Comparison of ENCODE assay signal across 8 mouse cellular contexts in genomic region chr5:125177481-125178134, GRCm38 (mm10). TPM values are rescaled to one million over a fixed set of nuclear protein-coding genes. Genes with fewer than 3 reads are reported as not detected.
A peak's percentile ranks its signal among the peaks of the same experiment; 100 is the strongest.
DNase-seq lines count a peak whose midpoint lies in the region; ATAC-seq lines count a peak whose summit lies in the region.

No protein-coding gene starts in this region.

- peak; percentile 24 for ATAC-seq in frontal cortex, adult (ENCODE audit: low TSS enrichment)
- ATAC-seq in hematopoietic stem cell, adult 5-6 weeks (replicated peaks in 1 of 2; ENCODE audit: insufficient read depth in 1 of 2, low FRiP score in 2 of 2, low TSS enrichment in 1 of 2, low read depth in 1 of 2, poor library complexity in 2 of 2, severe bottlenecking in 2 of 2), result peak; percentile 36 to 46
- peak; percentile 42 for ATAC-seq in lung, embryonic 16.5 days (ENCODE audit: low read depth)

- WGBS in lung, embryonic 16.5 days, result 0% methylated on average over 44 of the region's 44 CpGs

- H3K4me2 ChIP-seq in lung, embryonic 16.5 days (ENCODE audit: low read depth, low read length), result peak overlapping the region; percentile 96

- H3K9ac ChIP-seq in lung, embryonic 16.5 days (ENCODE audit: low read length), result peak overlapping the region; percentile 80

- no peaks in the 10 kb centered on the region for H3K9me3 ChIP-seq in lung, embryonic 16.5 days (ENCODE audit: control insufficient read depth, low read length)

- peak overlapping the region; percentile 44 for H3K27ac ChIP-seq in brown adipose tissue, adult 24 weeks (replicated peaks; ENCODE audit: low read depth, low read length)
- H3K27ac ChIP-seq in lung, embryonic 16.5 days (ENCODE audit: low read length), result peak overlapping the region; percentile 98

- H3K27me3 ChIP-seq in lung, embryonic 16.5 days (ENCODE audit: control insufficient read depth, insufficient read depth, low read depth, low read length), result no peaks in the 10 kb centered on the region

- H3K36me3 ChIP-seq in lung, embryonic 16.5 days (ENCODE audit: control insufficient read depth, insufficient read depth, low read length), result no peaks in the 10 kb centered on the region

- H3K4me3 ChIP-seq in brown adipose tissue, adult 24 weeks (ENCODE audit: insufficient read depth, low read depth, low read length), result peak overlapping the region; percentile 93
- H3K4me3 ChIP-seq in lung, embryonic 16.5 days (ENCODE audit: low read length), result peak overlapping the region; percentile 62

- H3K4me1 ChIP-seq in brown adipose tissue, adult 24 weeks (ENCODE audit: control insufficient read depth, insufficient read depth, insufficient read length, low read length), result peaks cover 40% of the 10 kb centered on the region
- H3K4me1 ChIP-seq in lung, embryonic 16.5 days (replicated peaks; ENCODE audit: control insufficient read depth, insufficient read depth, low read length), result peaks cover 59% of the 10 kb centered on the region

- DNase-seq in ES-CJ7 (ENCODE audit: low read depth, low spot score), result peak; percentile 79
- peak; percentile 74 to 78 for DNase-seq in layer of hippocampus, postnatal 10 days (ENCODE audit: low spot score in 2 of 2)
- peak; percentile 63 for DNase-seq in ovary, postnatal 14 days (ENCODE audit: low spot score)
- peak; percentile 83 for DNase-seq in thymus, postnatal 25 days

RNA-seq across cellular contexts. Expression of gene Ncor2, which starts 1.4 kb away (rescaled TPM):
- polyA plus RNA-seq in brown adipose tissue, adult 24 weeks (2012; ENCODE audit: insufficient read depth, insufficient read length, missing spikeins), result 19.5 and 26.5 TPM in 2 replicates
- total RNA-seq in hematopoietic stem cell, adult 5-6 weeks (2017), result 10.7 and 13.4 TPM in 2 replicates
- 100 to 1,000 TPM; 171 to 187 TPM for total RNA-seq in layer of hippocampus, postnatal 10 days (2021)
- polyA plus RNA-seq in lung, embryonic 16.5 days (2015; fragmentation: Nextera tagmentation; extraction: Ambion mirVana), result 20.3 and 27.3 TPM in 2 replicates

Comparison
In these comparisons a context has a peak if more than half of its experiments do, and no peak if none do; other contexts are left out.
1. Peak in every context shown above with its lines: DNase-seq, ATAC-seq, H3K4me3 ChIP-seq and H3K27ac ChIP-seq.
2. RNA of gene Ncor2, which starts 1.4 kb away (total RNA-seq): 171 to 187 TPM in layer of hippocampus, postnatal 10 days; 10.7 to 13.4 TPM in hematopoietic stem cell, adult 5-6 weeks; every median in the first group is over 10 times any median in the second.